Mouse (Mus musculus): ENCODE measurements at regions not wholly inside any gene's neighbourhood (a gene's known extent, or its start where the extent isn't known, plus 50 kb on each side); places are given as distances from the start of the nearest gene placed in this dataset.

DNA sequence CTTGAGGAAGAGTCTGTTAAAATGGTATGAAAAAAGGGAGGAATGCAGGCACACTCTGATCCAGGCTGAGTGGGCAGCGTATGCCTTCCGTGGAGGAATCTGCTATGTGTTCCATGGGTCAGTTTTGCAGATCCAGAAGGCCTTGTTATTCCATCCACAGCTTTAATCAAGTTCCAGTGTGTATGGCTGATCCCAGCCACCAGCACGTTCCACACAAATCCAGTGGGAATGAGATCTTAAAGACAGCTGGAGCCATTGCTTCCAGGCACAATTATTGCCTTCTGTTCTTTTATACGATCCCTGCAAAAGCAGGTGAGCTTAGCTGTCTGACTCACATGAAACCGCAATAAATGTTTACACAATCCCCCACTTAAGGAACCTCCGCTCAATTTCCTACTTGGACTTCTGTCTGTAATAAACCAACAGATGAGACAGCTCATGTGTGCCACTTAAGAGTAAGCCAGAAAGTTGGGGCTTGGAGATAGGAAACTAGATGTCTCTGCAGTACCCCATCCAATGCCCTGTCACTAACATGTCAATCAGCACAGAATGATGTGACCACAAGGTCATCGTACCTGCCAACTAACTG lies 653.9 kb downstream of the Fat4 start:
- TF ChIP-seq SIN3A (IDR thresholded peaks at IDR 0.05; ENCODE audit: low read length) (no peak), CTCF (conservative IDR thresholded peaks at IDR 0.05 in 1 of 2, IDR thresholded peaks at IDR 0.05 in 1 of 2; ENCODE audit: low read depth in 2 of 2, low read length in 2 of 2) (no peak), MEF2A (IDR thresholded peaks at IDR 0.05; ENCODE audit: borderline replicate concordance, low read depth, low read length) (no peak), TCF12 (IDR thresholded peaks at IDR 0.05; ENCODE audit: low read depth, low read length) (no peak), KAT2A (IDR thresholded peaks at IDR 0.05; ENCODE audit: insufficient replicate concordance, low read length) (no peak), ZNF384 (IDR thresholded peaks at IDR 0.05; ENCODE audit: low read depth, low read length) (no peak), EP300 (IDR thresholded peaks at IDR 0.05; ENCODE audit: low read length) (no peak), POLR2A (IDR thresholded peaks at IDR 0.05; ENCODE audit: low read depth, low read length) (no peak), BHLHE40 (IDR thresholded peaks at IDR 0.05; ENCODE audit: low read depth, low read length) (no peak)
